ENCODE assay signal across 17 mouse cellular contexts in the genomic region with DNA sequence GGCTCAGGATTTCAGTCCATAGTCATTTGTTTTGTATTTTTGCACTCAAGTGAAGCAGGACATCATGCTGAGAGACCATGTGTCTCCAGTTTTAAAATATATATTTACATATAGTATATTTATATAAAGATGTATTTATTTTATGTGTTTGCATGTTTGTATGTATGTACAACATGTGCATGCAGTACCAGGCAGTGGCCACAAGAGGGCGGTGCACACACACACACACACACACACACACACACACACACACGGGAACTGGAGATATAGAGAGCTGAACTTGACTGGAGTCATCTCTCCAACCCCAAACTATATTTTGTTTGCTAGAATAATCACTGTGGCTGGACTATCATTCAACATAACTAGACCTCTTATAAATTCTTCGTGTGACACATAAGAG.
A peak's percentile ranks its signal among the peaks of the same experiment; 100 is the strongest.
DNase-seq lines count a peak whose midpoint lies in the region; ATAC-seq and TF ChIP-seq lines count a peak whose summit lies in the region.
"Had no signal": no experiment of that assay in that cellular context is flagged by ENCODE, and none has a peak within 500 bp of the region (broad histone marks: within the 10 kb centered on the region; RNA-seq: fewer than 3 reads in every experiment).

No protein-coding gene starts in this region.

- no peaks in the 10 kb centered on the region for H3K27me3 ChIP-seq in forebrain, postnatal 0 days (ENCODE audit: insufficient read depth, low read length)
- H3K27me3 ChIP-seq in forebrain, embryonic 14.5 days (replicated peaks; ENCODE audit: control insufficient read depth, insufficient read depth, low read length), result no peaks in the 10 kb centered on the region
- H3K27me3 ChIP-seq: intestine, embryonic 15.5 days; neural tube, embryonic 12.5 days had no signal

- no peak overlapping the region for H3K4me3 ChIP-seq in forebrain, postnatal 0 days (ENCODE audit: low read depth, low read length)
- H3K4me3 ChIP-seq in forebrain, embryonic 14.5 days (ENCODE audit: low read depth, low read length), result no peak overlapping the region
- H3K4me3 ChIP-seq in left cerebral cortex, adult 2 months, result no peak overlapping the region
- H3K4me3 ChIP-seq: erythroblast, embryonic 14.5 days; intestine, embryonic 15.5 days; neural tube, embryonic 12.5 days had no signal

- intact Hi-C loops in left cerebral cortex, adult 2 months (cut with DNase I), result no loop called here
- intact Hi-C loops in left cerebral cortex, postnatal 25 days (cut with DNase I), result no loop called here

- H3K4me1 ChIP-seq in forebrain, postnatal 0 days (ENCODE audit: insufficient read depth), result peaks cover 10% of the 10 kb centered on the region; the same call in 1 of the 2 replicates
- H3K4me1 ChIP-seq in forebrain, embryonic 14.5 days (ENCODE audit: control insufficient read depth, insufficient read depth, low read length), result peaks cover 9% of the 10 kb centered on the region

- TF ChIP-seq CTCF in forebrain, postnatal 0 days (IDR thresholded peaks at IDR 0.05; ENCODE audit: low read depth), result peak; percentile 60
- peak; percentile 13 for TF ChIP-seq CTCF in left cerebral cortex, adult 2 months (IDR thresholded peaks at IDR 0.05)

- ATAC-seq in forebrain, postnatal 0 days, result no peak
- ATAC-seq in forebrain, embryonic 14.5 days, result no peak
- ATAC-seq: intestine, embryonic 15.5 days; midbrain, embryonic 16.5 days had no signal

- 84% methylated on average over 3 of the region's 3 CpGs for WGBS in forebrain, postnatal 0 days
- WGBS in forebrain, embryonic 14.5 days, result 88% methylated on average over 3 of the region's 3 CpGs

- H3K36me3 ChIP-seq in forebrain, postnatal 0 days (ENCODE audit: insufficient read depth), result no peaks in the 10 kb centered on the region
- no peaks in the 10 kb centered on the region for H3K36me3 ChIP-seq in forebrain, embryonic 14.5 days (ENCODE audit: control insufficient read depth, insufficient read depth, low read length)
- H3K36me3 ChIP-seq: intestine, embryonic 15.5 days; neural tube, embryonic 12.5 days had no signal

- no peak overlapping the region for H3K4me2 ChIP-seq in forebrain, postnatal 0 days (ENCODE audit: low read depth)
- no peak overlapping the region for H3K4me2 ChIP-seq in forebrain, embryonic 14.5 days (ENCODE audit: low read length)
- H3K4me2 ChIP-seq: intestine, embryonic 15.5 days; neural tube, embryonic 12.5 days had no signal

- H3K9ac ChIP-seq in forebrain, postnatal 0 days, result no peak overlapping the region
- H3K9ac ChIP-seq in forebrain, embryonic 14.5 days (ENCODE audit: low read length), result no peak overlapping the region
- H3K9ac ChIP-seq: intestine, embryonic 15.5 days; neural tube, embryonic 12.5 days had no signal

- no peak for DNase-seq in forebrain, postnatal 0 days
- no peak for DNase-seq in forebrain, embryonic 14.5 days (ENCODE audit: low spot score)
- no peak for DNase-seq in left cerebral cortex, adult 2 months (ENCODE audit: extremely low spot score in 1 of 2, low spot score in 2 of 2)
- DNase-seq in left cerebral cortex, postnatal 25 days (ENCODE audit: low spot score in 2 of 2), result no peak
- DNase-seq in A20 (ENCODE audit: low read depth, low spot score) (peak; percentile 34), ZHBTc4 (ENCODE audit: low read depth, low spot score) (peak; percentile 54)
- DNase-seq in ovary, postnatal 10 days (ENCODE audit: low spot score), result no peak
- DNase-seq in adrenal gland, postnatal 14 days, result no peak
- DNase-seq: cerebellum, adult 9-10 months; embryo, embryonic 11 days; kidney, postnatal 4 days; retina, postnatal 1 day had no signal

- no peak overlapping the region for H3K27ac ChIP-seq in forebrain, postnatal 0 days (ENCODE audit: low read depth, low read length)
- no peak overlapping the region for H3K27ac ChIP-seq in forebrain, embryonic 14.5 days (ENCODE audit: low read depth, low read length)
- H3K27ac ChIP-seq in left cerebral cortex, adult 2 months, result no peak overlapping the region
- H3K27ac ChIP-seq: intestine, embryonic 15.5 days; macrophage; neural tube, embryonic 12.5 days had no signal

- no peaks in the 10 kb centered on the region for H3K9me3 ChIP-seq in forebrain, postnatal 0 days (ENCODE audit: low read length)
- H3K9me3 ChIP-seq in forebrain, embryonic 14.5 days (replicated peaks; ENCODE audit: control insufficient read depth, low read length), result 0 out of 2 replicates have a peak, but pooled peaks cover 2% of the 10 kb centered on the region
- H3K9me3 ChIP-seq: intestine, embryonic 15.5 days had no signal

Comparison
In these comparisons a context has a peak if more than half of its experiments do, and no peak if none do; other contexts are left out.
1. DNase-seq: peak in A20 (single experiment) and ZHBTc4 (single experiment); none in forebrain, postnatal 0 days (single experiment), forebrain, embryonic 14.5 days (single experiment), left cerebral cortex, adult 2 months (0 of 2), left cerebral cortex, postnatal 25 days (0 of 2), ovary, postnatal 10 days (single experiment) and adrenal gland, postnatal 14 days (single experiment).